Mouse (Mus musculus): ENCODE data around the gene Nprl2.

The Nprl2 gene

GRCm38 (mm10) chr9:107534408-107535202 lies 7.4 kb upstream of the Nprl2 start:
- peak; percentile 56 to 73 for DNase-seq (ENCODE audit: inconsistent age in 2 of 2, low spot score in 1 of 2)

- DNase-seq (ENCODE audit: inconsistent age in 2 of 2, low spot score in 1 of 2), result no peak
These were observed 3.8 kb upstream of the Nprl2 start for GRCm38 (mm10) chr9:107538231-107538630.

- no peak for DNase-seq (ENCODE audit: inconsistent age in 2 of 2, low spot score in 1 of 2)
These were observed 3.3 kb upstream of the Nprl2 start for GRCm38 (mm10) chr9:107538711-107539110.

GRCm38 (mm10) chr9:107539940-107540339 lies 2.1 kb upstream of the Nprl2 start:
- peak in 1 of 2 experiments; percentile 51 for DNase-seq (ENCODE audit: inconsistent age in 2 of 2, low spot score in 1 of 2)

GRCm38 (mm10) chr9:107540420-107540819 lies 1.6 kb upstream of the Nprl2 start:
- no peak for DNase-seq (ENCODE audit: inconsistent age in 2 of 2, low spot score in 1 of 2)

GRCm38 (mm10) chr9:107541005-107541404 lies 1.0 kb upstream of the Nprl2 start:
- no peak for DNase-seq (ENCODE audit: inconsistent age in 2 of 2, low spot score in 1 of 2)

- no peak for DNase-seq (ENCODE audit: inconsistent age in 2 of 2, low spot score in 1 of 2)
These were observed 293 bp downstream of the Nprl2 start for GRCm38 (mm10) chr9:107542352-107542686.

- DNase-seq (ENCODE audit: inconsistent age in 2 of 2, low spot score in 1 of 2), result peak in 1 of 2 experiments; percentile 52
These were observed 695 bp downstream of the Nprl2 start for GRCm38 (mm10) chr9:107542721-107543120.

- peak in 1 of 2 experiments; percentile 43 for DNase-seq (ENCODE audit: inconsistent age in 2 of 2, low spot score in 1 of 2)
These were observed 1.3 kb downstream of the Nprl2 start for GRCm38 (mm10) chr9:107543299-107543698.

- DNase-seq (ENCODE audit: inconsistent age in 2 of 2, low spot score in 1 of 2), result peak in 1 of 2 experiments; percentile 46
These were observed 2.2 kb downstream of the Nprl2 start for GRCm38 (mm10) chr9:107544196-107544700.

- peak in 1 of 2 experiments; percentile 56 for DNase-seq (ENCODE audit: inconsistent age in 2 of 2, low spot score in 1 of 2)
These were observed 2.7 kb downstream of the Nprl2 start for GRCm38 (mm10) chr9:107544729-107545128.

GRCm38 (mm10) chr9:107545199-107545598 lies 3.2 kb downstream of the Nprl2 start:
- no peak for DNase-seq (ENCODE audit: inconsistent age in 2 of 2, low spot score in 1 of 2)

- peak; percentile 73 to 91 for DNase-seq (ENCODE audit: inconsistent age in 2 of 2, low spot score in 1 of 2)
These were observed 3.6 kb downstream of the Nprl2 start for GRCm38 (mm10) chr9:107545602-107546001.

GRCm38 (mm10) chr9:107547026-107547425 lies 5.0 kb downstream of the Nprl2 start, which contains the start of gene Zmynd10:
TSS of gene Zmynd10 (plus strand) at chr9:107547298.
- peak; percentile 94 to 97 for DNase-seq (ENCODE audit: inconsistent age in 2 of 2, low spot score in 1 of 2)

- DNase-seq (ENCODE audit: inconsistent age in 2 of 2, low spot score in 1 of 2), result no peak
These were observed 5.9 kb downstream of the Nprl2 start for GRCm38 (mm10) chr9:107547957-107548356.

GRCm38 (mm10) chr9:107548820-107549219 lies 6.8 kb downstream of the Nprl2 start:
- no peak for DNase-seq (ENCODE audit: inconsistent age in 2 of 2, low spot score in 1 of 2)

GRCm38 (mm10) chr9:107549297-107550074 lies 7.5 kb downstream of the Nprl2 start:
- DNase-seq (ENCODE audit: inconsistent age in 2 of 2, low spot score in 1 of 2), result peak in 1 of 2 experiments; percentile 27

GRCm38 (mm10) chr9:107550491-107551116 lies 8.6 kb downstream of the Nprl2 start:
- peak in 1 of 2 experiments; percentile 47 for DNase-seq (ENCODE audit: inconsistent age in 2 of 2, low spot score in 1 of 2)

GRCm38 (mm10) chr9:107551117-107551889 lies 9.3 kb downstream of the Nprl2 start, which contains the start of gene Rassf1:
TSS of gene Rassf1 (plus strand) at chr9:107551555.
- peak; percentile 82 to 88 for DNase-seq (ENCODE audit: inconsistent age in 2 of 2, low spot score in 1 of 2)

GRCm38 (mm10) chr9:107551890-107552355 lies 9.9 kb downstream of the Nprl2 start:
- DNase-seq (ENCODE audit: inconsistent age in 2 of 2, low spot score in 1 of 2), result no peak
